Mouse (Mus musculus) cerebellum, postnatal 14 days (tissue): ENCODE results near the gene Nr2e3.
"Not testable (repeated sequence)": the region's sequence is repeated elsewhere in the genome, so short reads cannot be mapped to it uniquely, and the experiment has no call there.

ENCODE experiments used
- DNase-seq, 2 experiments: peaks; one replicate each; pipeline ENCODE4 v3.0.0; 2021; ENCODE audit warnings: mixed read lengths in 2 of 2

The Nr2e3 gene

GRCm38 (mm10) chr9:59949981-59950380 lies 10.5 kb downstream of the Nr2e3 start:
- no peak for DNase-seq

GRCm38 (mm10) chr9:59949511-59949910 lies 10.9 kb downstream of the Nr2e3 start:
- no peak for DNase-seq

- peak; percentile 73 to 77 for DNase-seq
Observed at GRCm38 (mm10) chr9:59948691-59949250, 11.7 kb downstream of the Nr2e3 start.

DNA sequence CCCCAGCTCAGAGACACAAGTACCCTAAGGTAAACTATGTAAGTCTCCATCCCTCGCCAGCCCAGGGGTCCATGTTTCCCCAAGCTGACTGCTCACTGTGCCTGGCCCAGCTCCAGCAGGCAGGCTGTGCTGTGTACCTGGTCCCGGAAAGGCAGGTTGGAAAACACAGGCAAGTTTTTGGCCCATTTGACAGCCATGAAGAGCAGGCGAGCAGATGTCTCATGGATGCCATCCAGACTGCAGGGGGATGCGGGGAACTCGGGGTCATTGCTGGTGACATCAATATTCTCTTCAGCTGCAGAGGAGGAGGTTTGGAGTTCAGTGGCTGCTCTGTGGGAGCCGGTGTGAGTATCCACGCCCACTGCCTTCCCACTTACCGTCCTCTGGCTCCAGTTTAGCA lies 12.2 kb downstream of the Nr2e3 start:
- DNase-seq, result peak; percentile 52 to 53

- peak in 1 of 2 experiments; percentile 55 for DNase-seq
Observed at GRCm38 (mm10) chr9:59947271-59947670, 13.2 kb downstream of the Nr2e3 start.

GRCm38 (mm10) chr9:59945241-59945640 lies 15.2 kb downstream of the Nr2e3 start:
- DNase-seq, result no peak

- no peak for DNase-seq
Observed at GRCm38 (mm10) chr9:59943826-59944225, 16.6 kb downstream of the Nr2e3 start.

GRCm38 (mm10) chr9:59942501-59943085 lies 17.9 kb downstream of the Nr2e3 start:
- no peak for DNase-seq

DNA sequence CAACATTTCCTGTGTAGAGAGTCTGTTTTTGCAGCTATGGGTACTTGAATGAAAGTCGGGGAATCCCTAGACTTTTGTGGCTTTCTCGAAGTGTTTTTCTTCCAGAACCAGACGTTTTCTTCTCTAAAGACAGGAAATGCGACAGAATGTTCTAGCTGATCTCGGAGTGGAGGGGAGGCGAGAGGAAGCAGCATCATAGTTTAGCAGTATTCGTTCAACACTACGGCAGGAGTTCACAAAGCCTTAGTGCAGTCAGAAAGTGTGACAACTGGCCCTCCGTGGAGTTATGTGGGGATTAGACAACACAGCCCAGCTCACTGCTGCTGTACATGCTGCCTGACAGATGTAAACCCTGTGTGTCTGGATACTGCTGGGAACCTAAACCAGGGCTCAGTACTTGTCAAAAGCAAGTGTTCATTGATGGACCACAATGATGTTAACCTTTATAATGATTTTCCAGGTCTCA lies 18.5 kb downstream of the Nr2e3 start:
- no peak for DNase-seq

GRCm38 (mm10) chr9:59940913-59941884 lies 19.3 kb downstream of the Nr2e3 start:
- DNase-seq, result no peak

DNA sequence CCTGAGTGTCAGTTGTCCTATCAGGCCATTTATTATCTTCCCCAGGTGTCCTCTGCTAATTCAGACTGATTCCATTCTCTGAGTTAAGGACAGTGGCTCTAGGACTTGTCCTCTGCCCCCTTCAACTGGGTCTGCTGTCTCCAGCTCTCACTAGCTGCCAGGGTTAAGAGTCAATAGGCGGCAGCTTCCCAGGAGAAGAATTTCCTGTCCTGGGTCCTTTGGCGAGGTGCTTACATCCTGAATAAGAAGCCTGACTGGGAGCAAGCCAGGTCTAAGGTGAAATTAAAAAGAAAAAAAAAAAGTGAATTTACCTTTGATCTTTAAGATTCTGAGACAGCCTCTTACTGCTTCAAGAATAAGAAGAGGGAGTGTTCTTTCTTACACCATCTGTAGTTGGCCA lies 20.8 kb downstream of the Nr2e3 start:
- no peak for DNase-seq

- no peak for DNase-seq
Observed at GRCm38 (mm10) chr9:59938529-59938928, 21.9 kb downstream of the Nr2e3 start.

GRCm38 (mm10) chr9:59935866-59936265 lies 24.6 kb downstream of the Nr2e3 start:
- not testable (repeated sequence) for DNase-seq

GRCm38 (mm10) chr9:59930248-59930647 lies 30.2 kb downstream of the Nr2e3 start:
- no peak for DNase-seq

DNA sequence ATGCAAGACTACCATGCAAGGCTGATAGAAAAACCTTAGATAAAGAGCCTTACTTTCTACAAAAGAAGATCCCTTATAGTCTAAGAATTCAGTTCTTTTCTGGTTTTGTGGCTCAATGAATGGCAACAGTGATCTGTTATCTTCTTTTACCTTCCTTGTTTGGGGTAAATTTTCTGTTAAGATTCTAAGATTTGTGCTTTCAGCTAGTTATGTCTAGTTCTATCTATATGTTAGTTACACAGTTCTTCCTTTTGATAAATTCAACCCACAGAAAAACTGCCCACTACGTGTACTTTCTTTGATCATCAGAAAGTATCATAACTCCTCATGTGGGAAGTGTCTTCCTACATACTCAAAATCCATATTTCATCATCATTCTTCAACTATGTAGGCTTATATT lies 45.7 kb downstream of the Nr2e3 start:
- DNase-seq, result no peak

DNA sequence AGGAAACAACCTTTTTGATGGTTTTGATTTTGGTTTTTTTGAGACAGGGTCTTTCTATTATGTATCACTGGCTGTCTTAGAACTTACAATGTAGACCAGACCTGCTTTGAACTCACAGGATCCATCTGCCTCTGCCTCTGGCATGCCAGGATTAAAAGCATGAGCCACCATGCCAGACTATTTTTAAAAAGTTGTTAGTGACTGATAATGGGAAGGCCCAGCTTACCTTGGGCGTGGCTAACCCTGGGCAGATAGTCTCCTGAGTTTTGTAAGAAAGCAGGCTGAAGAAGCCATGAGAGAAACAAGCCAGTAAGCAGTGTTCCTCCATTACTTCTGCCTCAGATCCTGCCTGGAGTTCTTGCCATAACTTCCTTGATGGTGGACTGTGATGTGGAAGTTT lies 57.1 kb downstream of the Nr2e3 start:
- DNase-seq, result no peak
